ENCODE assay signal across 17 mouse cellular contexts in the genomic region with DNA sequence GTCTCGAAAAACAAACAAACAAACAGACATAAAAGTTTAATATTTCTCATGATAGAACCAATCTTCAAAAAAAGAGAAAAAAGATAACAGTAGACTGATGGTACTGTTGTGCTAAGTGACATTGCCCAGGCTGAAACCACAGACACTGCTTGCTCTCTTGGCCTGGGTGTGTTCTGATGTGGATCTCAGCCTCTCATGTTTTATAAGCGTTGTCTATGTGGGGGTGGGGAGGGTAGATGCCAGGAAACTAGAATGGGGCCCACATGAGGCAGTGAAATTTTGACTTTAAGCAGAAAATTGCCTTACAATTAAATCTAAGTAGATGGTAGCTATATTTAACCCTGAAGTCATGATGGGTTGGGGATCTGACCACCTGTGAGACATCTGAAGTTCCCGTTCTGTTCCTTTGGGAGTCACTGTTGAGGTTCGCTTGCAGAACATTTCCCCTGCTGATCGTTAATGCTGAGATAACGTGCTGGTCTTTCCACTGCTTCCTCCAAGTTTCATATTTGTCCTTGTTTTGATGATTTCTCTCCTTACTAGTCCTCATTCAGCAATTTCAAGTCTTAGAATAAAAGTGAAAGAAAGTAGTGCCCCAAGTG.
"Had no signal": no experiment of that assay in that cellular context is flagged by ENCODE, and none has a peak within 500 bp of the region (broad histone marks: within the 10 kb centered on the region; RNA-seq: fewer than 3 reads in every experiment).

No protein-coding gene starts in this region.

- H3K27me3 ChIP-seq: intestine, embryonic 15.5 days; kidney, embryonic 15.5 days; limb, embryonic 12.5 days; liver, embryonic 13.5 days; lung, embryonic 15.5 days; midbrain, embryonic 13.5 days; neural tube, embryonic 12.5 days had no signal

- H3K27ac ChIP-seq: intestine, embryonic 15.5 days; kidney, embryonic 15.5 days; limb, embryonic 12.5 days; liver, embryonic 13.5 days; lung, embryonic 15.5 days; macrophage; midbrain, embryonic 13.5 days; neural tube, embryonic 12.5 days; stomach, postnatal 0 days had no signal

- ATAC-seq: hindbrain, embryonic 16.5 days; intestine, embryonic 15.5 days; liver, postnatal 0 days; midbrain, embryonic 13.5 days had no signal

- H3K4me2 ChIP-seq: intestine, embryonic 15.5 days; kidney, embryonic 15.5 days; limb, embryonic 12.5 days; liver, embryonic 13.5 days; lung, embryonic 15.5 days; midbrain, embryonic 13.5 days; neural tube, embryonic 12.5 days had no signal

- DNase-seq: kidney, adult 2 months; kidney, postnatal 36 days; liver; liver, embryonic 13.5 days; liver, postnatal 0 days; lung, postnatal 14 days; right cerebral cortex, postnatal 4 days had no signal

- H3K9me3 ChIP-seq: intestine, embryonic 15.5 days; kidney, embryonic 15.5 days; limb, embryonic 12.5 days; liver, embryonic 13.5 days; lung, embryonic 15.5 days; midbrain, embryonic 13.5 days; neural tube, embryonic 12.5 days had no signal

- H3K9ac ChIP-seq: intestine, embryonic 15.5 days; kidney, embryonic 15.5 days; limb, embryonic 12.5 days; liver, embryonic 13.5 days; liver, postnatal 0 days; lung, embryonic 15.5 days; midbrain, embryonic 13.5 days; neural tube, embryonic 12.5 days had no signal

- H3K4me1 ChIP-seq: intestine, embryonic 15.5 days; kidney, embryonic 15.5 days; limb, embryonic 12.5 days; midbrain, embryonic 13.5 days; neural tube, embryonic 12.5 days had no signal

- H3K4me3 ChIP-seq: intestine, embryonic 15.5 days; kidney, embryonic 15.5 days; limb, embryonic 12.5 days; liver, embryonic 13.5 days; lung, embryonic 15.5 days; midbrain, embryonic 13.5 days; myocyte; neural tube, embryonic 12.5 days had no signal
